Mouse (Mus musculus): ENCODE results near the gene Gsta4.

DNA sequence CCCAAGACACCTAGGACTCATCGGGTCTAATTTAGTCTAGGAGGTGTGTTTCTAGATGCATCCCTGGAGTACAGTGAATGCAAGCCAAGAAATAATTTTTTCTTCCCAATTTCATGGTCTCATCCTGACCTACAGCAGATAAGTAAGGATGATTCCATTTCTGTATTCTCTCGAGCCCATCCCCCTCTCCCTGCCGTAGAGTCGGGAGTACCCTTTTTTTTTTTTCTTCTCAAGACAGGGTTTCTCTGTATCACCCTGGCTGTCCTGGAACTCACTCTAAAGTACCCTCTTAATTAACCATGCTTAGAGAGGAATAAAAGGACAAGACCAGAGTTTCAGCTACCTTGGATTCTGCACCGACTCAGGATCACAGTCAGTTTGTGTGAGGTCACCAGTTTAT is 4.4 kb upstream of the Gsta4 start:
- TF ChIP-seq MYOG (IDR thresholded peaks at IDR 0.05; ENCODE audit: control insufficient read depth in 1 of 3, insufficient read depth in 1 of 3, insufficient read length in 2 of 3, low read depth in 2 of 3) (no peak), E2F4 (IDR thresholded peaks at IDR 0.05; ENCODE audit: insufficient read depth) (no peak)
